Mouse (Mus musculus): ENCODE measurements at regions not wholly inside any gene's neighbourhood (a gene's known extent, or its start where the extent isn't known, plus 50 kb on each side); places are given as distances from the start of the nearest gene placed in this dataset.

- no peak for TF ChIP-seq CTCF (IDR thresholded peaks at IDR 0.05; ENCODE audit: extremely low read depth, insufficient read depth, insufficient read length, insufficient replicate concordance)
- TF ChIP-seq POLR2A (IDR thresholded peaks at IDR 0.05; ENCODE audit: low read depth, low read length): no peak
- H3K4me3 ChIP-seq (ENCODE audit: extremely low read depth, insufficient read depth, insufficient read length): no peak overlapping the region
- no peaks in the 10 kb centered on the region for H3K36me3 ChIP-seq (ENCODE audit: control insufficient read depth, insufficient read depth, low read length)
- WGBS: 70% methylated on average over 7 of the region's 7 CpGs
- no peaks in the 10 kb centered on the region for H3K4me1 ChIP-seq (ENCODE audit: control insufficient read depth, insufficient read depth, insufficient read length)
- no peak for DNase-seq (ENCODE audit: low read depth in 1 of 2, low spot score in 2 of 2)
- no peak overlapping the region for H3K27ac ChIP-seq (ENCODE audit: insufficient read depth, low read length)
- no peaks in the 10 kb centered on the region for H3K27me3 ChIP-seq (ENCODE audit: control insufficient read depth, insufficient read depth, low read length)
Observed at GRCm38 (mm10) chr16:97281615-97282110, 74.9 kb upstream of the Bace2 start.

DNA sequence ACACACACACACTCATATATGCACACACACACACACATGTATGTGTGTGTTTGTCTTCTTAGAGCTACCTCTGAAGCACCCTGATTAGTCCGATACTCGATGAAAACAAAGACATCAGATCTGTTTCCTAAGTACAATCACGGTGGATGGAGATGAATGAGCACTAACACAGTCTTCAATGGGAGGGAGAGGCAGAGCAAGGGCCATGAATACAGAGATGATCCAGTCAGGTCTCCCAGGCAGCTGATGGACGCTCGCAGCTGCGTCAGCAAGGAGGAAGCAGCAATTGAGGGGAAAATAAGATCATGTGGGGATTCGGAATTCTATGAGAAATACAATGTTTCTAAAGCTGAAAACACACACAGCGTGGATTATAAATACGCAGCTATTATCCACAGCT, 73.6 kb upstream of the Bace2 start:
- Histone ChIP-seq H3K4me3 (ENCODE audit: extremely low read depth, insufficient read depth, insufficient read length) (no peak overlapping the region), H3K36me3 (ENCODE audit: control insufficient read depth, insufficient read depth, low read length) (no peaks in the 10 kb centered on the region), H3K27ac (ENCODE audit: insufficient read depth, low read length) (no peak overlapping the region), H3K27me3 (ENCODE audit: control insufficient read depth, insufficient read depth, low read length) (no peaks in the 10 kb centered on the region), H3K4me1 (ENCODE audit: control insufficient read depth, insufficient read depth, insufficient read length) (no peaks in the 10 kb centered on the region)
- 89% methylated on average over 9 of the region's 9 CpGs for WGBS
- TF ChIP-seq CTCF (IDR thresholded peaks at IDR 0.05; ENCODE audit: extremely low read depth, insufficient read depth, insufficient read length, insufficient replicate concordance) (no peak), POLR2A (IDR thresholded peaks at IDR 0.05; ENCODE audit: low read depth, low read length) (no peak)
- DNase-seq (ENCODE audit: low read depth in 1 of 2, low spot score in 2 of 2): no peak

GRCm38 (mm10) chr16:97285886-97286447, 70.6 kb upstream of the Bace2 start:
- Histone ChIP-seq H3K27ac (ENCODE audit: insufficient read depth, low read length) (no peak overlapping the region), H3K27me3 (ENCODE audit: control insufficient read depth, insufficient read depth, low read length) (no peaks in the 10 kb centered on the region), H3K4me1 (ENCODE audit: control insufficient read depth, insufficient read depth, insufficient read length) (no peaks in the 10 kb centered on the region), H3K36me3 (ENCODE audit: control insufficient read depth, insufficient read depth, low read length) (no peaks in the 10 kb centered on the region), H3K4me3 (ENCODE audit: extremely low read depth, insufficient read depth, insufficient read length) (no peak overlapping the region)
- 88% methylated on average over 8 of the region's 8 CpGs for WGBS
- no peak for DNase-seq (ENCODE audit: low read depth in 1 of 2, low spot score in 2 of 2)
- TF ChIP-seq CTCF (IDR thresholded peaks at IDR 0.05; ENCODE audit: extremely low read depth, insufficient read depth, insufficient read length, insufficient replicate concordance) (no peak), POLR2A (IDR thresholded peaks at IDR 0.05; ENCODE audit: low read depth, low read length) (no peak)

DNA sequence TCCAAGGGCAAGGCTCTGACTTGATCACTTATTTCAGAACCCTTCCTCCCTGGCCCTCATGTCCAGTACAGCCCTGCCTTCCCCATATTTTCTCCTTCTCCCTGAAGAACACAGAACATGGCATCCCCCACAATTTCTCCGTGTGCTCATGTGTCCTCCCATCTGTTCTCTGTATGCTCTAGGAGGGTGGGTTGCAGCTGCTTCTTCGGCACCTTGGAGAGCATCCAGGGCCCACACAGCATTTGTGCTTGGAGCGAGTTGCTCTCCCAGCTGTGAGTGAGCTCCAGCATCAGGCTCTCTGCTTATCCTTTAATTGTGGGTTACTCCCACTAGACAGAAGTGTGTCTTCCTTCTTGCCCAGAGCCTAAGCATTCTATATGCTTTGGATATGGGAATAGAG, 69.8 kb upstream of the Bace2 start:
- no peak for TF ChIP-seq CTCF (IDR thresholded peaks at IDR 0.05; ENCODE audit: extremely low read depth, insufficient read depth, insufficient read length, insufficient replicate concordance)
- Histone ChIP-seq H3K4me1 (ENCODE audit: control insufficient read depth, insufficient read depth, insufficient read length) (no peaks in the 10 kb centered on the region), H3K4me3 (ENCODE audit: extremely low read depth, insufficient read depth, insufficient read length) (no peak overlapping the region), H3K36me3 (ENCODE audit: control insufficient read depth, insufficient read depth, low read length) (no peaks in the 10 kb centered on the region), H3K27ac (ENCODE audit: insufficient read depth, low read length) (no peak overlapping the region), H3K27me3 (ENCODE audit: control insufficient read depth, insufficient read depth, low read length) (no peaks in the 10 kb centered on the region)
- DNase-seq (ENCODE audit: low read depth in 1 of 2, low spot score in 2 of 2): no peak
- 84% methylated on average over 3 of the region's 3 CpGs for WGBS

DNA sequence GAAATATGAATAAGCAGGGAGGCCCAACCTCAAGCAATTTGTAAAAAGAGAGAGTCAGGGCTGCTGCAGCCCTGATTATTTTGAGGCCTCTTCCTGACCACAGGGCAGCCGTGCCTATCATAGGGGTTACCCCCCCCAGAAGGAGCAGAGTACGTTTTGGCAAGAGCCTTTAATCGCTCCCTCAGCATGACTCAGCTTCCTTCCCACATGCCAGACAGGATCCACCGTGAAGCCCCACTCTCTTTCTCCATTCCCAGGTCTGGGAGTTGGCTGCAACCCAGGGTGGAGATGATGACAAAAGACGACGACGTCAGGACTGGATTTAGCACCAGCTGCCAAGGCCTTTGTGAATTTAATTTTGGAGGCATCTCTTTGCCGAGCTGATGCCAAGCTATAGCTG, 67.9 kb upstream of the Bace2 start:
- Histone ChIP-seq H3K36me3 (ENCODE audit: control insufficient read depth, insufficient read depth, low read length) (no peaks in the 10 kb centered on the region), H3K27me3 (ENCODE audit: control insufficient read depth, insufficient read depth, low read length) (no peaks in the 10 kb centered on the region), H3K27ac (ENCODE audit: insufficient read depth, low read length) (no peak overlapping the region), H3K4me1 (ENCODE audit: control insufficient read depth, insufficient read depth, insufficient read length) (no peaks in the 10 kb centered on the region), H3K4me3 (ENCODE audit: extremely low read depth, insufficient read depth, insufficient read length) (no peak overlapping the region)
- TF ChIP-seq CTCF (IDR thresholded peaks at IDR 0.05; ENCODE audit: extremely low read depth, insufficient read depth, insufficient read length, insufficient replicate concordance) (no peak), POLR2A (IDR thresholded peaks at IDR 0.05; ENCODE audit: low read depth, low read length) (no peak)
- WGBS: 21% methylated on average over 8 of the region's 8 CpGs
- no peak for DNase-seq (ENCODE audit: low read depth in 1 of 2, low spot score in 2 of 2)

DNA sequence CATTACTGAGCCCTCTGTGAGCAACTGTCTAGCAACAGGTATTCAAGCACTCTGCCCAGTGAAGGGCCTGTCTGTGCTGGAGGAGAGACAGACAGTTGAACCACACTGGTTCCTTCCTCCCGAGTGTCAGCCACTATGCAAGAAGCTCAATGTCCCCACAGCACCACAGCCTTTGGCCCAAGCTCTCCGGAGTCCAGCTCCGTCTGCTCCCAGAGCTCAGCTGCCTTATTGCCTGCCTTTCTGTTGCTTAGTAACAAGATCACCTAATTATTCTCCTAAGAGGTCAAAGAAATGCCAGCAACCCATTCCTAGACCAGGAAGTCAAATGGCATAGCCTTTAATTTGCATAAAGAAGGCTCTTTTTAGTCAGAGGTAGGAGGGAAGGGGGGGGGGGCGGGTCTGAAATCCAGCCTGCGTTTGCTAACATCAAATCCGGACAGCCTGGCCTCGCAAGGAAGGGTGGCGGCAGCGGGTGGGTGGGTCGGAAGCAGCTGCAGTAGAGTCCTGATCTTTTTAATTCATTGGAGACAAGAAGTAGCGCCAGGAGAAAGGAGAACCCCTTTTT, 64.0 kb upstream of the Bace2 start:
- no peaks in the 10 kb centered on the region for H3K4me1 ChIP-seq (ENCODE audit: control insufficient read depth, insufficient read depth, insufficient read length)
- no peak for TF ChIP-seq CTCF (IDR thresholded peaks at IDR 0.05; ENCODE audit: extremely low read depth, insufficient read depth, insufficient read length, insufficient replicate concordance)
- TF ChIP-seq POLR2A (IDR thresholded peaks at IDR 0.05; ENCODE audit: low read depth, low read length): no peak
- H3K27ac ChIP-seq (ENCODE audit: insufficient read depth, low read length): no peak overlapping the region
- no peaks in the 10 kb centered on the region for H3K36me3 ChIP-seq (ENCODE audit: control insufficient read depth, insufficient read depth, low read length)
- 9% methylated on average over 11 of the region's 11 CpGs for WGBS
- H3K4me3 ChIP-seq (ENCODE audit: extremely low read depth, insufficient read depth, insufficient read length): no peak overlapping the region
- no peaks in the 10 kb centered on the region for H3K27me3 ChIP-seq (ENCODE audit: control insufficient read depth, insufficient read depth, low read length)
- DNase-seq (ENCODE audit: low read depth in 1 of 2, low spot score in 2 of 2): no peak

- peak; percentile 63; the same call in 1 of the 2 replicates for TF ChIP-seq CTCF (IDR thresholded peaks at IDR 0.05; ENCODE audit: extremely low read depth, insufficient read depth, insufficient read length, insufficient replicate concordance)
- TF ChIP-seq POLR2A (IDR thresholded peaks at IDR 0.05; ENCODE audit: low read depth, low read length): no peak
- H3K27me3 ChIP-seq (ENCODE audit: control insufficient read depth, insufficient read depth, low read length): no peaks in the 10 kb centered on the region
- 4% methylated on average over 4 of the region's 4 CpGs for WGBS
- no peak overlapping the region for H3K27ac ChIP-seq (ENCODE audit: insufficient read depth, low read length)
- H3K36me3 ChIP-seq (ENCODE audit: control insufficient read depth, insufficient read depth, low read length): no peaks in the 10 kb centered on the region
- no peak overlapping the region for H3K4me3 ChIP-seq (ENCODE audit: extremely low read depth, insufficient read depth, insufficient read length)
- DNase-seq (ENCODE audit: low read depth in 1 of 2, low spot score in 2 of 2): peak in 1 of 2 experiments; percentile 36
- no peaks in the 10 kb centered on the region for H3K4me1 ChIP-seq (ENCODE audit: control insufficient read depth, insufficient read depth, insufficient read length)
Observed at GRCm38 (mm10) chr16:97293273-97293672, 63.3 kb upstream of the Bace2 start.
